Comparison of ENCODE assay signal across 14 mouse cellular contexts in genomic region chr16:28373311-28373710, GRCm38 (mm10).
"Had no signal": no experiment of that assay in that cellular context is flagged by ENCODE, and none has a peak within 500 bp of the region (broad histone marks: within the 10 kb centered on the region; RNA-seq: fewer than 3 reads in every experiment).

No protein-coding gene starts in this region.

- H3K9ac ChIP-seq: limb, embryonic 12.5 days; liver, embryonic 13.5 days; liver, postnatal 0 days; lung, embryonic 15.5 days; midbrain, embryonic 13.5 days; neural tube, embryonic 12.5 days had no signal

- H3K36me3 ChIP-seq: limb, embryonic 12.5 days; liver, embryonic 13.5 days; lung, embryonic 15.5 days; midbrain, embryonic 13.5 days; neural tube, embryonic 12.5 days had no signal

- H3K4me3 ChIP-seq: layer of hippocampus, adult 2 months; limb, embryonic 12.5 days; liver, embryonic 13.5 days; lung, embryonic 15.5 days; midbrain, embryonic 13.5 days; myocyte; neural tube, embryonic 12.5 days had no signal

- H3K27me3 ChIP-seq: limb, embryonic 12.5 days; liver, embryonic 13.5 days; lung, embryonic 15.5 days; midbrain, embryonic 13.5 days; neural tube, embryonic 12.5 days had no signal

- H3K4me2 ChIP-seq: limb, embryonic 12.5 days; liver, embryonic 13.5 days; lung, embryonic 15.5 days; midbrain, embryonic 13.5 days; neural tube, embryonic 12.5 days had no signal

- H3K27ac ChIP-seq: kidney, postnatal 0 days; layer of hippocampus, adult 2 months; limb, embryonic 12.5 days; liver, embryonic 13.5 days; lung, embryonic 15.5 days; midbrain, embryonic 13.5 days; neural tube, embryonic 12.5 days; stomach, postnatal 0 days had no signal

- H3K9me3 ChIP-seq: limb, embryonic 12.5 days; liver, embryonic 13.5 days; lung, embryonic 15.5 days; midbrain, embryonic 13.5 days; neural tube, embryonic 12.5 days had no signal

- DNase-seq: kidney, postnatal 4 days; liver; liver, embryonic 13.5 days; liver, postnatal 0 days; lung, postnatal 36 days; thymus, postnatal 4 days had no signal

- H3K4me1 ChIP-seq: limb, embryonic 12.5 days; liver, embryonic 13.5 days; lung, embryonic 15.5 days; midbrain, embryonic 13.5 days; neural tube, embryonic 12.5 days had no signal

- ATAC-seq: liver, postnatal 0 days; midbrain, embryonic 13.5 days had no signal
